Comparison of ENCODE assay signal across 10 mouse cellular contexts in the genomic region with DNA sequence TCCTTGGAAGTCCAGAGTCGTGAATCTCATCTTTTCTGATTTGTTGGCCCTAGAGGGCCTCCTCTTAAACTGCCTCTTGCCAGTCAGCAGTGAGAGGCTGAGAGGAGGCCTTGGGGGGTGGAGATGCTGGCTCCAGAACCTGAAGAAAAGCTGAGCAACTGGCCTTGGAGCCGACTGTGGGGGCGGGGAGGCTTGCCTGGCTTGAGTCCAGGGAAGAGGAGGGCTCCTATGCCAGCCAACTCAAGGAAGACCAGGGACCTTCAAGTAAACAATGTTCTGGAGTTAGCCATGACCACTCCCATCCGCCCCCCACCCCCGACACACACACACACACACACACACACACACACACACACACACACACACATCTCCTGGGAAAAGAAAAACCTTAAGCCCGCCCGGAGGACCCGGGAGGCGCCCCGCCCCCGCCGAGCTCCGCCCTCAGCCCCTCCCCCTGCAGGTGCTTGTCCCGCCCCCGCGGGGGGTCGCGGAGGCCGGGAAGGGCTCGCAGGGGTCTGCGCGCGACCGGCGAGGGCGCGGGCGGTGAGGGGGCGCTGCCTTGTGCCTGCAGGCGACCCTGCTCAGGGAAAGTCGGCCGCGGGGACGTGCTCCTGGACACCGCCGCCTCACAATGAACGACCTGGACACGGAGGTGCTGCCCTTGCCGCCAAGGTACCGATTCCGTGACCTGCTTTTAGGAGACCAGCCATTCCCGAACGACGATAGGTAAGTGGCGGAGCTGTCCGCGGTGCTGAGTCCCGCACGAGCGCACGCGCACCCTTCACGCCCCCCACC. TPM values are rescaled to one million over a fixed set of nuclear protein-coding genes. Genes with fewer than 3 reads are reported as not detected.
A peak's percentile ranks its signal among the peaks of the same experiment; 100 is the strongest.
DNase-seq lines count a peak whose midpoint lies in the region; ATAC-seq and TF ChIP-seq lines count a peak whose summit lies in the region.
"Had no signal": no experiment of that assay in that cellular context is flagged by ENCODE, and none has a peak within 500 bp of the region (broad histone marks: within the 10 kb centered on the region; RNA-seq: fewer than 3 reads in every experiment).

A gene (plus strand): TSS at position 398 of the 795 bp plus-strand sequence.

- peak within 1 kb of the TSS; percentile 97 for H3K4me2 ChIP-seq in kidney, embryonic 16.5 days (replicated peaks; ENCODE audit: low read depth, low read length)
- H3K4me2 ChIP-seq in liver, embryonic 15.5 days: peak within 1 kb of the TSS; percentile 55

- 0 out of 2 replicates have a peak within 1 kb of the TSS, but pooled peaks have one; percentile 46 for H3K9ac ChIP-seq in kidney, embryonic 16.5 days (replicated peaks; ENCODE audit: low read length)
- H3K9ac ChIP-seq in liver, embryonic 15.5 days: no peak within 1 kb of the TSS

- H3K4me1 ChIP-seq in kidney, embryonic 16.5 days (ENCODE audit: insufficient read depth, low read length): peaks cover 14% of the 10 kb centered on the region
- H3K4me1 ChIP-seq in liver, embryonic 15.5 days (replicated peaks): peaks cover 3% of the 10 kb centered on the region
- H3K4me1 ChIP-seq in olfactory bulb, adult 2 months (ENCODE audit: control insufficient read depth, insufficient read depth, low read length): peaks cover 48% of the 10 kb centered on the region

- H3K27me3 ChIP-seq in kidney, embryonic 16.5 days (ENCODE audit: insufficient read depth, low read length): peaks cover 25% of the 10 kb centered on the region
- peaks cover 59% of the 10 kb centered on the region for H3K27me3 ChIP-seq in liver, embryonic 15.5 days

- TF ChIP-seq CTCF in olfactory bulb, adult 2 months (IDR thresholded peaks at IDR 0.05; ENCODE audit: insufficient read depth, low read depth, low read length): no peak

- WGBS in kidney, embryonic 16.5 days: 1% methylated on average over 51 of the region's 53 CpGs
- 2% methylated on average over 39 of the region's 53 CpGs for WGBS in liver, embryonic 15.5 days (ENCODE audit: insufficient replicate concordance)
- 1% methylated on average over 44 of the region's 53 CpGs for WGBS in olfactory bulb, adult 2 months

- ATAC-seq in kidney, embryonic 16.5 days (ENCODE audit: low FRiP score, low TSS enrichment): peak; percentile 29; the same call in 1 of the 2 replicates
- no peak for ATAC-seq in liver, embryonic 15.5 days (ENCODE audit: insufficient read depth)
- ATAC-seq: Patski had no signal

- no peak within 1 kb of the TSS for H3K27ac ChIP-seq in kidney, embryonic 16.5 days (ENCODE audit: low read length)
- H3K27ac ChIP-seq in liver, embryonic 15.5 days (replicated peaks): no peak within 1 kb of the TSS
- peak within 1 kb of the TSS; percentile 49 for H3K27ac ChIP-seq in olfactory bulb, adult 2 months (ENCODE audit: insufficient read depth, low read depth, low read length)
- H3K27ac ChIP-seq: macrophage had no signal

- no peak for TF ChIP-seq POLR2A in olfactory bulb, adult 2 months (IDR thresholded peaks at IDR 0.05; ENCODE audit: insufficient read depth, low read depth, low read length)

- no peak for DNase-seq in layer of hippocampus, adult 8-10 months (ENCODE audit: low spot score in 2 of 2)
- no peak for DNase-seq in layer of hippocampus, adult 11-12 months (ENCODE audit: low spot score)
- peak; percentile 77 for DNase-seq in cerebellum, adult 9-11 months
- no peak for DNase-seq in gonadal fat pad, adult 2 months (ENCODE audit: low read depth)
- no peak for DNase-seq in thymus, postnatal 0 days (ENCODE audit: low spot score)

- no peaks in the 10 kb centered on the region for H3K36me3 ChIP-seq in kidney, embryonic 16.5 days (ENCODE audit: insufficient read depth, low read length)
- H3K36me3 ChIP-seq in liver, embryonic 15.5 days (replicated peaks): no peaks in the 10 kb centered on the region

- H3K9me3 ChIP-seq in kidney, embryonic 16.5 days (ENCODE audit: low read length): no peaks in the 10 kb centered on the region
- no peaks in the 10 kb centered on the region for H3K9me3 ChIP-seq in liver, embryonic 15.5 days (replicated peaks)

- peak within 1 kb of the TSS; percentile 55 for H3K4me3 ChIP-seq in kidney, embryonic 16.5 days (ENCODE audit: low read length)
- H3K4me3 ChIP-seq in liver, embryonic 15.5 days (replicated peaks): peak within 1 kb of the TSS; percentile 34
- peak within 1 kb of the TSS; percentile 74 for H3K4me3 ChIP-seq in olfactory bulb, adult 2 months (ENCODE audit: insufficient read depth, low read depth, low read length)

RNA-seq across cellular contexts. Expression of the gene that starts here (rescaled TPM):
- total RNA-seq in layer of hippocampus, adult 8-10 months (2022): 10 to 100 TPM; 51.4 to 62.1 (median 53.9) TPM
- polyA plus RNA-seq in gonadal fat pad, adult 2 months (2012; rRNA removed): 14.6 and 26.8 TPM in 2 replicates
- 0.74 and 0.91 TPM in 2 replicates for polyA plus RNA-seq in kidney, embryonic 16.5 days (2015; fragmentation: Nextera tagmentation; extraction: Ambion mirVana)
- polyA plus RNA-seq in liver, embryonic 15.5 days (2015; fragmentation: Nextera tagmentation; extraction: Ambion mirVana): not detected in 2 replicates
- polyA plus RNA-seq in olfactory bulb, adult 2 months (2012; ENCODE audit: insufficient read depth, insufficient read length, low replicate concordance, missing spikeins): 206 and 256 TPM in 2 replicates
- polyA plus RNA-seq in thymus, postnatal 0 days (2015; fragmentation: Nextera tagmentation; extraction: Ambion mirVana): 0.14 and 0.18 TPM in 2 replicates
- polyA plus RNA-seq: macrophage had no signal

Comparison
In these comparisons a context has a peak if more than half of its experiments do, and no peak if none do; other contexts are left out.
1. Peak in ATAC-seq, H3K4me3 ChIP-seq, H3K9ac ChIP-seq and H3K4me2 ChIP-seq in kidney, embryonic 16.5 days; RNA of the gene not detected or under 1 TPM.